Mouse (Mus musculus): ENCODE data around the gene Entpd1. TPM values are rescaled to one million over a fixed set of nuclear protein-coding genes. Genes with fewer than 3 reads are reported as not detected.

The Entpd1 gene
- total and polyA plus RNA-seq, 2 experiments: 1.6 to 4.6 TPM

- Histone ChIP-seq H3K27ac (replicated peaks; ENCODE audit: insufficient read depth, low read depth, low read length) (no peak overlapping the region), H3K4me3 (ENCODE audit: insufficient read depth, low read depth, low read length) (no peak overlapping the region), H3K27me3 (ENCODE audit: control insufficient read depth, insufficient read depth, low read length) (no peaks in the 10 kb centered on the region; the same call in 1 of the 2 replicates), H3K4me1 (ENCODE audit: control insufficient read depth, insufficient read depth, low read length) (no peaks in the 10 kb centered on the region), H3K9ac (ENCODE audit: low read depth, low read length) (no peak overlapping the region), H3K79me2 (ENCODE audit: control insufficient read depth, insufficient read depth, low read length) (no peaks in the 10 kb centered on the region), H3K36me3 (ENCODE audit: control insufficient read depth, insufficient read depth, low read length) (no peaks in the 10 kb centered on the region)
- DNase-seq (ENCODE audit: extremely low read depth, low read depth, low spot score): no peak
- TF ChIP-seq POLR2A (IDR thresholded peaks at IDR 0.05; ENCODE audit: extremely low read depth, insufficient read depth, low read length) (no peak), CTCF (IDR thresholded peaks at IDR 0.05; ENCODE audit: low read depth, low read length) (no peak)
- 74% methylated on average over 4 of the region's 4 CpGs for WGBS
These were observed 90.2 kb downstream of the Entpd1 start for GRCm38 (mm10) chr19:40702406-40702805.

- H3K4me3 ChIP-seq (ENCODE audit: insufficient read depth, low read depth, low read length): no peak overlapping the region
- TF ChIP-seq POLR2A (IDR thresholded peaks at IDR 0.05; ENCODE audit: extremely low read depth, insufficient read depth, low read length): no peak
- TF ChIP-seq CTCF (IDR thresholded peaks at IDR 0.05; ENCODE audit: low read depth, low read length): no peak
- no peaks in the 10 kb centered on the region for H3K4me1 ChIP-seq (ENCODE audit: control insufficient read depth, insufficient read depth, low read length)
- no peaks in the 10 kb centered on the region for H3K36me3 ChIP-seq (ENCODE audit: control insufficient read depth, insufficient read depth, low read length)
- no peaks in the 10 kb centered on the region for H3K27me3 ChIP-seq (ENCODE audit: control insufficient read depth, insufficient read depth, low read length)
- WGBS: 76% methylated on average over 16 of the region's 16 CpGs
- no peak for DNase-seq (ENCODE audit: extremely low read depth, low read depth, low spot score)
- H3K79me2 ChIP-seq (ENCODE audit: control insufficient read depth, insufficient read depth, low read length): no peaks in the 10 kb centered on the region
- no peak overlapping the region for H3K27ac ChIP-seq (replicated peaks; ENCODE audit: insufficient read depth, low read depth, low read length)
- H3K9ac ChIP-seq (ENCODE audit: low read depth, low read length): no peak overlapping the region
These were observed 100.9 kb downstream of the Entpd1 start for GRCm38 (mm10) chr19:40712889-40713628.

- DNase-seq (ENCODE audit: extremely low read depth, low read depth, low spot score): no peak
- WGBS: 81% methylated on average over 5 of the region's 5 CpGs
- H3K4me1 ChIP-seq (ENCODE audit: control insufficient read depth, insufficient read depth, low read length): no peaks in the 10 kb centered on the region
- TF ChIP-seq CTCF (IDR thresholded peaks at IDR 0.05; ENCODE audit: low read depth, low read length) (no peak), POLR2A (IDR thresholded peaks at IDR 0.05; ENCODE audit: extremely low read depth, insufficient read depth, low read length) (no peak)
- H3K79me2 ChIP-seq (ENCODE audit: control insufficient read depth, insufficient read depth, low read length): no peaks in the 10 kb centered on the region
- H3K27me3 ChIP-seq (ENCODE audit: control insufficient read depth, insufficient read depth, low read length): no peaks in the 10 kb centered on the region
- no peaks in the 10 kb centered on the region for H3K36me3 ChIP-seq (ENCODE audit: control insufficient read depth, insufficient read depth, low read length)
- no peak overlapping the region for H3K4me3 ChIP-seq (ENCODE audit: insufficient read depth, low read depth, low read length)
- H3K9ac ChIP-seq (ENCODE audit: low read depth, low read length): no peak overlapping the region
- H3K27ac ChIP-seq (replicated peaks; ENCODE audit: insufficient read depth, low read depth, low read length): no peak overlapping the region
These were observed 102.5 kb downstream of the Entpd1 start for GRCm38 (mm10) chr19:40714700-40715099.

- 78% methylated on average over 6 of the region's 6 CpGs for WGBS
- no peaks in the 10 kb centered on the region for H3K4me1 ChIP-seq (ENCODE audit: control insufficient read depth, insufficient read depth, low read length)
- H3K4me3 ChIP-seq (ENCODE audit: insufficient read depth, low read depth, low read length): no peak overlapping the region
These were observed 104.8 kb downstream of the Entpd1 start for GRCm38 (mm10) chr19:40716981-40717380.

GRCm38 (mm10) chr19:40719439-40720105 lies 107.4 kb downstream of the Entpd1 start:
- H3K27me3 ChIP-seq (ENCODE audit: control insufficient read depth, insufficient read depth, low read length): no peaks in the 10 kb centered on the region
- no peak for TF ChIP-seq CTCF (IDR thresholded peaks at IDR 0.05; ENCODE audit: low read depth, low read length)
- no peak for TF ChIP-seq POLR2A (IDR thresholded peaks at IDR 0.05; ENCODE audit: extremely low read depth, insufficient read depth, low read length)
- WGBS: 67% methylated on average over 11 of the region's 11 CpGs
- no peak overlapping the region for H3K9ac ChIP-seq (ENCODE audit: low read depth, low read length)
- no peak overlapping the region for H3K4me3 ChIP-seq (ENCODE audit: insufficient read depth, low read depth, low read length)
- H3K27ac ChIP-seq (replicated peaks; ENCODE audit: insufficient read depth, low read depth, low read length): no peak overlapping the region
- no peaks in the 10 kb centered on the region for H3K79me2 ChIP-seq (ENCODE audit: control insufficient read depth, insufficient read depth, low read length)
- H3K36me3 ChIP-seq (ENCODE audit: control insufficient read depth, insufficient read depth, low read length): no peaks in the 10 kb centered on the region
- H3K4me1 ChIP-seq (ENCODE audit: control insufficient read depth, insufficient read depth, low read length): no peaks in the 10 kb centered on the region
- no peak for DNase-seq (ENCODE audit: extremely low read depth, low read depth, low spot score)

More at GRCm38 (mm10) chr19:40716981-40717380, 104.8 kb downstream of the Entpd1 start:
- Histone ChIP-seq H3K27me3 (ENCODE audit: control insufficient read depth, insufficient read depth, low read length) (no peaks in the 10 kb centered on the region), H3K36me3 (ENCODE audit: control insufficient read depth, insufficient read depth, low read length) (no peaks in the 10 kb centered on the region), H3K79me2 (ENCODE audit: control insufficient read depth, insufficient read depth, low read length) (no peaks in the 10 kb centered on the region), H3K27ac (replicated peaks; ENCODE audit: insufficient read depth, low read depth, low read length) (no peak overlapping the region), H3K9ac (ENCODE audit: low read depth, low read length) (no peak overlapping the region)
- no peak for DNase-seq (ENCODE audit: extremely low read depth, low read depth, low spot score)
- no peak for TF ChIP-seq POLR2A (IDR thresholded peaks at IDR 0.05; ENCODE audit: extremely low read depth, insufficient read depth, low read length)
- no peak for TF ChIP-seq CTCF (IDR thresholded peaks at IDR 0.05; ENCODE audit: low read depth, low read length)

- no peak overlapping the region for H3K27ac ChIP-seq (replicated peaks; ENCODE audit: insufficient read depth, low read depth, low read length)
- H3K79me2 ChIP-seq (ENCODE audit: control insufficient read depth, insufficient read depth, low read length): no peaks in the 10 kb centered on the region
- H3K9ac ChIP-seq (ENCODE audit: low read depth, low read length): no peak overlapping the region
- WGBS: 82% methylated on average over 12 of the region's 12 CpGs
- DNase-seq (ENCODE audit: extremely low read depth, low read depth, low spot score): no peak
- H3K4me3 ChIP-seq (ENCODE audit: insufficient read depth, low read depth, low read length): no peak overlapping the region
- no peaks in the 10 kb centered on the region for H3K27me3 ChIP-seq (ENCODE audit: control insufficient read depth, insufficient read depth, low read length)
- no peaks in the 10 kb centered on the region for H3K36me3 ChIP-seq (ENCODE audit: control insufficient read depth, insufficient read depth, low read length)
- H3K4me1 ChIP-seq (ENCODE audit: control insufficient read depth, insufficient read depth, low read length): no peaks in the 10 kb centered on the region
- TF ChIP-seq POLR2A (IDR thresholded peaks at IDR 0.05; ENCODE audit: extremely low read depth, insufficient read depth, low read length) (no peak), CTCF (IDR thresholded peaks at IDR 0.05; ENCODE audit: low read depth, low read length) (no peak)
These were observed 108.2 kb downstream of the Entpd1 start for GRCm38 (mm10) chr19:40720381-40720780.
